Mouse (Mus musculus) heart, postnatal 0 days (tissue): ENCODE measurements around the gene Cdk13.

Experiments used
- CTCF ChIP-seq: IDR thresholded peaks from 2 replicates; pipeline ENCODE4 v1.5.1; 2016; ENCODE audit warnings: antibody characterized with exemption, control low read depth, low read depth
- EP300 ChIP-seq: IDR thresholded peaks from 2 replicates; pipeline ENCODE4 v1.6.1; 2016; ENCODE audit warnings: antibody characterized with exemption, low read depth

- no peak for TF ChIP-seq CTCF
- TF ChIP-seq EP300: no peak
These were observed 32.3 kb downstream of the Cdk13 start for GRCm38 (mm10) chr13:17772574-17772973.
